Mouse (Mus musculus): Measurements from ENCODE around the gene Epha1. TPM values are rescaled to one million over a fixed set of nuclear protein-coding genes. Genes with fewer than 3 reads are reported as not detected.

The Epha1 gene
- polyA plus RNA-seq (2016; fragmentation: Nextera tagmentation; extraction: Ambion mirVana) = 7.8 and 9.0 TPM in 2 replicates

DNA sequence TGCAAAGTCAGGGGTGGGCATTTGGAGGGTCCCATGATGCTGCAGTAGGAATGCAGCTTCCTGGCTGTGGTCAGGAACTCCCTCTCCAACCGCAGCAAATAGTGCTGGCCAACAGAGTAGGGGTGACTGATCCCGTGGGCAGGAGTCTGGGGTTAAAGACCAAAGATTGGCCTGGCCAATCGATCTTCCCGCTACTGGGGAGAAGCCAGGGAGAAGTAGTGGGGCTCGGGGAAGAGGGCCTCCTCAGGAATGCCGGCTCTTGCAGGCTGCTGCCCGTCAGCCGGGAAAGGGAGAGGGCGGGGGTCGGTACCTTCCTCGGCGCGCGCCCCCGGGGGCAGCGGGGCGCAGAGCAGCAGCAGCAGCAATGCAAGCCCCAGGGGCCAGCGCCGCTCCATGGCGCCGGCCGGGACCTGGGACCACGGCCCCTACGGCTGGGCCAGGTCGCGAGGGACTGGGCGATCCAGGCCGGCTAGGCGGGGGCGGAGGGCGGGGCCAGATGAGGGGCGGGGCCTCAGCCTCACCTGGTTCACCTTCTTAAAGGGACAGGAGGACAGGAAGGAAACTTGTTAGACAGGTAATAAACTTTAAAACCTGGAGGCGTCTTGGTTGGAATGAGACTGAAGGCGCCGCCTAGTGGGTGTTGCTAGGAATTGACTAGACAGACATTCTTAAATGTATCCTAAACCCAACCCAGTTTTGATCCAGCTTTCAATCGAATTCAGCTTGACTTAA lies at the start of gene Epha1:
Gene Epha1 (minus strand): TSS at position 453 of the 732 bp plus-strand sequence.
- Histone ChIP-seq H3K36me3 (no peaks in the 10 kb centered on the region), H3K27me3 (no peaks in the 10 kb centered on the region), H3K4me3 (replicated peaks) (peak within 1 kb of the TSS; percentile 67), H3K27ac (no peak within 1 kb of the TSS), H3K9me3 (no peaks in the 10 kb centered on the region), H3K4me1 (replicated peaks) (peaks cover 22% of the 10 kb centered on the region), H3K4me2 (peak within 1 kb of the TSS; percentile 92), H3K9ac (replicated peaks) (peak within 1 kb of the TSS; percentile 63)
- peak; percentile 74; the same call in 1 of the 2 replicates for ATAC-seq (ENCODE audit: insufficient number of reproducible peaks, insufficient read depth, low FRiP score, low TSS enrichment, low read depth)
- WGBS = under 1% methylated on average over 36 of the region's 36 CpGs

DNA sequence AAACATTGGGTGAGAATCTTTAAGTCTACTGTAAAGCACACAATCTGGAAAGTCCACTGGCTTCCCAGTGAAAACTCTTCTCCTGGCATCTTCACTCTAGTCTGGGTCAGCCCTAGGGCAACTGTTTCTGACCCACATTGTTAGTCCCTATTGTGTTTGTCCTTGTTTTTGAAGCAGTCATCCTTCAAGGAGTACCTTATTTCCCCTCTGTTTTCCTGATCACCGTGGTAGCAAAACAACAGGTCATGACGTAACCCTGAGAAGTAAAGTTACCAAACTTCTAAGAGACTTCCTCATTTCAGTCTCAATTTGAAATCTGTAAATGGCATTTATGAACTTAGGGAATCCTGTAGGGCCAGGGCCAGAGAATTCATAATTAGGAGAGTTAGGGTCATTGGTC lies 48.4 kb upstream of the Epha1 start:
- Histone ChIP-seq H3K27me3 (no peaks in the 10 kb centered on the region), H3K9me3 (no peaks in the 10 kb centered on the region), H3K36me3 (no peaks in the 10 kb centered on the region), H3K4me1 (replicated peaks) (no peaks in the 10 kb centered on the region), H3K27ac (no peak overlapping the region), H3K4me3 (replicated peaks) (no peak overlapping the region), H3K4me2 (no peak overlapping the region), H3K9ac (replicated peaks) (no peak overlapping the region)
- WGBS = 77% methylated on average over 2 of the region's 2 CpGs
- no peak for ATAC-seq (ENCODE audit: insufficient number of reproducible peaks, insufficient read depth, low FRiP score, low TSS enrichment, low read depth)

DNA sequence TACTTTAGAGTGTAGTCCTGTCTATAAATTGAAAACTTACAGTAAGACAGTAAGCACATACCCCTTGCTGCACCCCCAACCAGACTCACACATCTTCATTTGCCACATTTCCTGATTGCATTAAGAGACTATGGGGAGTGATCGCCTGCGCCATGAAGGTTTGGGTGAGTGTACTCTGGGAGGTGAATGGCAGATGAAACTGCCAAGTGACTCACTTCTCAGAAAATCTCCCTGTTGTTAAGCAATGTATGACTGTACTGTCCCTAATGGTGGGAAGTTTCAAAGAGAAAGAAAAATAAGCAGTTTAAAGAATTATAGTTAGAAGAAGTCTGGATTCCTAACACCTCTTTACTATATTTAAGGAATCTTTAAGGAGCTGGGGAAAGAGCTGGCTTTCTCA lies 46.4 kb upstream of the Epha1 start:
- no peaks in the 10 kb centered on the region for H3K9me3 ChIP-seq
- no peak overlapping the region for H3K27ac ChIP-seq
- H3K9ac ChIP-seq (replicated peaks) = no peak overlapping the region
- no peaks in the 10 kb centered on the region for H3K27me3 ChIP-seq
- WGBS = 94% methylated on average over 2 of the region's 2 CpGs
- no peak overlapping the region for H3K4me2 ChIP-seq
- ATAC-seq (ENCODE audit: insufficient number of reproducible peaks, insufficient read depth, low FRiP score, low TSS enrichment, low read depth) = no peak
- H3K36me3 ChIP-seq = no peaks in the 10 kb centered on the region
- no peak overlapping the region for H3K4me3 ChIP-seq (replicated peaks)
- no peaks in the 10 kb centered on the region for H3K4me1 ChIP-seq (replicated peaks)

DNA sequence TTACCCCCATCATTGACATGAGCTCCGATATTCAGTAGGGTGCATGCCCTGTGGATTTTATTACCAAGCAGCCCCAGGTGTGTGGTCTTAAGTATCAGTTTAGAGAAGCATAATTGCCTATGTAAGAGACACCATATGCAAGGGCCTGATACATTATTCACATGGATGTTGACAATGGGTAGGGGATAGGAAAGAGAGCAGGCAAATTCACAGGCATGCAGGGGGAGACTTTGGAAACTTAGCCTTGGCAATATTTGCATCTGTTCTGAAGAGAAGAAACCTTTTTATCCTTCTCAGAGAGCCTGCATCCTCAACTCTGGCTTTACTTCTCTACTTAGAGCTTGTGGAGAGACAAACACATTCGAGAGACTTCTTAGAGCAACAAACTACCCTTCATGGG lies 32.1 kb upstream of the Epha1 start, which contains the start of gene Tas2r135:
Gene Tas2r135 (plus strand): TSS at position 301 of the 400 bp plus-strand sequence.
- Histone ChIP-seq H3K27me3 (no peaks in the 10 kb centered on the region), H3K4me3 (replicated peaks) (no peak within 1 kb of the TSS), H3K4me2 (no peak within 1 kb of the TSS), H3K9ac (replicated peaks) (no peak within 1 kb of the TSS), H3K4me1 (replicated peaks) (no peaks in the 10 kb centered on the region), H3K36me3 (no peaks in the 10 kb centered on the region), H3K27ac (no peak within 1 kb of the TSS), H3K9me3 (no peaks in the 10 kb centered on the region)
- ATAC-seq (ENCODE audit: insufficient number of reproducible peaks, insufficient read depth, low FRiP score, low TSS enrichment, low read depth) = no peak
- 79% methylated on average over 2 of the region's 2 CpGs for WGBS

DNA sequence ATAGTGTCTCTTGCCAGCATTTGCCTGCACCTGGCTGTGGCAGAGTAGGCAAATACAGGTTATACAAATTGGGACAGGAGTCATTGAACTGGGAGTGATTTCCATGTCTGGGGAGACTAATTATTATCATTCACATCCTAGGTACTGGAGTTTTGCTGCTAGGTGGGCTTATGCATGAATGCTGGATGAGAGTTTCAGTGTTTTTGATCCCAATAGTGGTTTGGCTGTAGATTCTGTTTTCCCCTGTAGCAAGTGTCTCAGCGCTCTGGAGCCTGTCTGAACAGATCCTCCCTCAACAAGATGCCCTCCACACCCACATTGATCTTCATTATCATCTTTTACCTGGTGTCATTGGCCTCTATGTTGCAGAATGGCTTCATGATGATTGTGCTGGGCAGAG lies 26.9 kb upstream of the Epha1 start, which contains the start of gene Tas2r143:
Gene Tas2r143 (plus strand): TSS at position 301 of the 400 bp plus-strand sequence.
- H3K36me3 ChIP-seq = no peaks in the 10 kb centered on the region
- ATAC-seq (ENCODE audit: insufficient number of reproducible peaks, insufficient read depth, low FRiP score, low TSS enrichment, low read depth) = no peak
- no peaks in the 10 kb centered on the region for H3K4me1 ChIP-seq (replicated peaks)
- H3K9ac ChIP-seq (replicated peaks) = no peak within 1 kb of the TSS
- no peaks in the 10 kb centered on the region for H3K27me3 ChIP-seq
- whole genome bisulfite sequencing = 74% methylated on average over 1 of the region's 1 CpGs
- no peaks in the 10 kb centered on the region for H3K9me3 ChIP-seq
- H3K27ac ChIP-seq = no peak within 1 kb of the TSS
- H3K4me3 ChIP-seq (replicated peaks) = no peak within 1 kb of the TSS
- no peak within 1 kb of the TSS for H3K4me2 ChIP-seq

DNA sequence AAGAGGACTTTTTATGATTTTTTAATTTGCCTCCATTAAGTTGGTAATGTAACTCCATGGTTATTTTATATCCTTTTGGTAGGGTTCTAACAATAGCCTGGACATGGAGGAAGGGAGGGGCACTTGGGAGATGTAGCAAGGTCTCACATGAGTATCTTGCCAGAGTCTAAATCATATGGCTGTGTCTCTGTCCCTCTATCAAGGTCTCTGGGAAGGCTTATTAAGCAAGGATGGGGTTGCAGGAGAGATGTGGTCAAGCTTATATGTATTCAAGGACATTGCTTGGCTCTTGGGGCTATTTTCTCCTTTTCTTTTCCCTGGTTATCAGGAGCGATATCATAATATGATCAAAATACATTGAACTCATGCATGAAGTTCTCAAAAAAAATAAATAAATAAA lies 25.9 kb upstream of the Epha1 start:
- ATAC-seq (ENCODE audit: insufficient number of reproducible peaks, insufficient read depth, low FRiP score, low TSS enrichment, low read depth) = no peak
- H3K4me1 ChIP-seq (replicated peaks) = no peaks in the 10 kb centered on the region
- 86% methylated on average over 1 of the region's 1 CpGs for WGBS

DNA sequence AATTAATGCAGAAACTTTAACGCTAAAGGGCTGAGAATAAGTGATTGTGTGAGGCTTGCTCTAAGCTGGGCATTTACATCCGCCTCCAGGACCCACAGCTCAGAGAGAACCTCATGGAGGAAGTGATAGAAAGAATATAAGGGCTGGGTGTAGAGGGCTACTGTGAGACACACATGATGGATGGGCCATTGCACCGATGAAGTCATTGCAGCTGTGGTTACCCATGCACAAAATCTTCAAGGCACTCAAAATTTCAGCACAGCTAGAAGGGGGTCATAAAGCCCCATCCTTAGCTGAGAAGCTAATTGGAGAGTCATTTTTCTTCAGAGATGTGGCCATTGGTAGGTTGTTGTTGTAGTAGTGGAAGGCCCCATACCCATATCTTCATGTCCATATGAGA lies 25.2 kb upstream of the Epha1 start:
- Histone ChIP-seq H3K4me2 (no peak overlapping the region), H3K27ac (no peak overlapping the region), H3K9ac (replicated peaks) (no peak overlapping the region), H3K9me3 (no peaks in the 10 kb centered on the region), H3K36me3 (no peaks in the 10 kb centered on the region), H3K4me1 (replicated peaks) (no peaks in the 10 kb centered on the region), H3K27me3 (no peaks in the 10 kb centered on the region), H3K4me3 (replicated peaks) (no peak overlapping the region)
- ATAC-seq (ENCODE audit: insufficient number of reproducible peaks, insufficient read depth, low FRiP score, low TSS enrichment, low read depth) = no peak
- WGBS = 88% methylated on average over 3 of the region's 3 CpGs

More for the DNA sequence above, 25.9 kb upstream of the Epha1 start:
- Histone ChIP-seq H3K27me3 (no peaks in the 10 kb centered on the region), H3K4me3 (replicated peaks) (no peak overlapping the region), H3K9me3 (no peaks in the 10 kb centered on the region), H3K9ac (replicated peaks) (no peak overlapping the region), H3K27ac (no peak overlapping the region), H3K36me3 (no peaks in the 10 kb centered on the region), H3K4me2 (no peak overlapping the region)

DNA sequence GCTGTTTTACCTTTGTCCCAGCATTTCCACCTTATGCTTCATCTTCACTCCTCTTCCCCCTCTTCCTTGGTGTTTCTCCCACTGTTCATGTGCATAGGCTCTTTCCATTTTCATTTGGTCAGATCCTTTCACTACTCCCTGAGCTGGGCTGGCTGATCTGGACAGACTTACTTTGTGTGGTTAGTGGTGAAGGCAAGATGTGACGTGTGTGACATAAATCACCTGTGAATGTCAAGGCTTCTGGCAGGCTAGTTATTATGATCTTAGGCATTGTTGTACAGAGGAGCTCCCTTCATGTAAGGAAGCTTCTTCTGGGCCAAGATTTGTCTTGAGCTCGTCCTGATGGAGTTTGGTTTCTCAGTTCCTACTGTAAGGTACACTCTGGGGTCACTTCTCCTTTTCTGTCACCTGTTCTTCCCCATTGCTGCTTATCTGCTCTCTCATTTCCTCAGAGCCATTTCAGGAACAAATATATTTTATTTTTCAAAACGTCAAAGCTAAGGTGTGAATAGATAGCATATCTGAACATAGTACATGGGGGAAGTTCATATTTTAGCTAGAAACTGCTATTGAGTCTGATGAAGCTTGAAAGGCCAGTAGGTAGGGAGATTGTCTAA lies 24.1 kb upstream of the Epha1 start:
- Histone ChIP-seq H3K27ac (no peak overlapping the region), H3K9me3 (no peaks in the 10 kb centered on the region), H3K36me3 (no peaks in the 10 kb centered on the region), H3K9ac (replicated peaks) (no peak overlapping the region), H3K4me2 (no peak overlapping the region), H3K4me3 (replicated peaks) (no peak overlapping the region), H3K27me3 (no peaks in the 10 kb centered on the region), H3K4me1 (replicated peaks) (no peaks in the 10 kb centered on the region)
- 73% methylated on average over 3 of the region's 3 CpGs for WGBS
- no peak for ATAC-seq (ENCODE audit: insufficient number of reproducible peaks, insufficient read depth, low FRiP score, low TSS enrichment, low read depth)

DNA sequence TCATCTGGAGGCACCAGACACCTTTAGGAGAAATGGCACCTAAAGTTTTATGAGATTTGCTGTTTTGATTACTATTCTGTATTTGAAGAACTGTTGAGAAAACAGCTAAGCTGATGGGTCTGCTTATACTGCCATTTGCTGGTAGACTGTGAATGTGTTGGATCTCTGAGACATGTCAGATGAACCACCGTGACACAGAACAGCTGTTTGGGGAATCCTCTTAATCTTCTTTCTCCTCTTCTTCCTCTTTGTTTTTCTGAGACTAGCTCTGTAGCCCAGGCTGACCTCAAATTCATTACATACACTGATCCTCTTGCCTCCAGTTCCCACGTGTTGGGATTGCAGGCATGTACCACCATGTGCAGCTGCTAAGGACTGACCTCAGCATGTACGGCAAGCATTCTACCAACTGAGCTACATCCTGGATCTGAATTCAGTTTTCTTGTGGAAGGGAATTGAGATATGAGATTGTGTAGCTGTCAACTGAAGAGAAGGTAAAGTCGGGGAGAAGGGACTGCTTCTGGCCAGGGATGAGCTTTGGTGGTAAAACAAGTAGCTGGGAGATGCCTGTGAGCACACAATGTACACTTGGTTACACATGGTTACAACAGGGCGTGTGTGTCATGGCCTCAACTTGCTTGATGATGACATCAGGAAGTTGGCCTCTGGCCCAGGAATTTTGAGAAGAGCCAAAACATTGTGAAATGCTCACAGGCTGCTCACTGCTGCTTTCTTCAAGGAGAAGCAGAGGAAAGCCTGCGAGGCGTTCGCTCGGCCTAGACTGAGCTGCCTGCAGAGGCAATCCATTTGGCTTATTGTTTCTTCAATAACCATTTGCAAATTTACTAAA lies 23.1 kb upstream of the Epha1 start:
- ATAC-seq (ENCODE audit: insufficient number of reproducible peaks, insufficient read depth, low FRiP score, low TSS enrichment, low read depth) = no peak
- no peaks in the 10 kb centered on the region; the same call in 1 of the 2 replicates for H3K4me1 ChIP-seq (replicated peaks)
- H3K36me3 ChIP-seq = no peaks in the 10 kb centered on the region
- no peak overlapping the region for H3K4me3 ChIP-seq (replicated peaks)
- 81% methylated on average over 9 of the region's 9 CpGs for WGBS
- H3K27me3 ChIP-seq = no peaks in the 10 kb centered on the region
- H3K4me2 ChIP-seq = no peak overlapping the region
- no peak overlapping the region for H3K27ac ChIP-seq
- H3K9me3 ChIP-seq = no peaks in the 10 kb centered on the region
- H3K9ac ChIP-seq (replicated peaks) = no peak overlapping the region

DNA sequence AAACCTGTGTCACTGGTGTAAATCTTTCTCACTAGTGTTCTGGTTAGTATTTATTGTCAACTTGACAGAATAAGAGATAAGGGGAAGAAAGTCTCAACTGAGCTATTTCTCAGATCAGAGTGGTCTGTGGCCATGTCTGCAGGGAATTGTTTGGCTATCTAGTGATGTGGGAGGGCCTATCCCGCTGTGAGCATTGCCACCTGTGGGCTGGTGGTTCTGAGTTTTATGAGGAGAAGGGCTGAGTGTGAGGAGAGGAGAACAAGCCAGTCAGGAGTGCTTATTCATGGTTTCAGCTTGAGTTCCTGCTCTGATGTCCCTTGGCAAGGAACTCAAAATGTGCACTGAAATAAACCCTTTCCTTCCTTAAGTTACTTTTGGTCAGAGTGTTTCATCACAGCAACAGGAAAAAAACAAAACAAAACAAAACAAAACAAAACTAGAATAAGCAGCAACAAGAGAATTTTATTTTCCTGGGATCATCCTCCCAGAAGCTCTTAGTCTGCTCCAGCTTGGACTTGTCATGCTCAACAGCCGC lies 18.8 kb upstream of the Epha1 start:
- 16% methylated on average over 2 of the region's 2 CpGs for WGBS
- ATAC-seq (ENCODE audit: insufficient number of reproducible peaks, insufficient read depth, low FRiP score, low TSS enrichment, low read depth) = no peak
- no peak overlapping the region for H3K9ac ChIP-seq (replicated peaks)
- no peak overlapping the region for H3K4me2 ChIP-seq
- no peak overlapping the region for H3K27ac ChIP-seq
- no peaks in the 10 kb centered on the region; the same call in 1 of the 2 replicates for H3K4me1 ChIP-seq (replicated peaks)
- no peak overlapping the region for H3K4me3 ChIP-seq (replicated peaks)
- no peaks in the 10 kb centered on the region for H3K36me3 ChIP-seq
- no peaks in the 10 kb centered on the region for H3K27me3 ChIP-seq
- H3K9me3 ChIP-seq = no peaks in the 10 kb centered on the region

DNA sequence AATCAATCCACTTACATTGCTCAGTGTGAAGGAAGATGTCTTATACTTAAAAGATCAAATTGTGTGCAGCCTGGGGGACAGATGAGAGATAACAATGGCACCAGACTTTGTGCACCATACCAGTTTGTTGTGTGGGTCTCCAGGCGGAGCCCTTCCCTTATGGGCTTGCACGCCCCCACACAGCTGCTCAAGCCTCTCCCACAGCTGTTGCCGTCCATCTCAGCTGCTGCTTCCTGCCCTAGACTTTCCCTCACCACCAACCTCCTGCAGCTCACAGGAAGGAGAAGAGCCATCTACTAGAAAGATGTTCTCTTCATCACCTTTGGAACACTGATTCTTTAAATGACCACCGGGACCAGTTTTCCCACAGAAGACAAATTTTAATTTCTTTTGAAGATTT lies 12.6 kb upstream of the Epha1 start:
- no peak overlapping the region for H3K4me2 ChIP-seq
- H3K4me3 ChIP-seq (replicated peaks) = no peak overlapping the region
- 59% methylated on average over 4 of the region's 4 CpGs for WGBS
- no peak overlapping the region for H3K27ac ChIP-seq
- H3K27me3 ChIP-seq = no peaks in the 10 kb centered on the region
- peaks cover 10% of the 10 kb centered on the region; the same call in 1 of the 2 replicates for H3K4me1 ChIP-seq (replicated peaks)
- no peak for ATAC-seq (ENCODE audit: insufficient number of reproducible peaks, insufficient read depth, low FRiP score, low TSS enrichment, low read depth)
- no peaks in the 10 kb centered on the region for H3K36me3 ChIP-seq
- no peak overlapping the region for H3K9ac ChIP-seq (replicated peaks)
- H3K9me3 ChIP-seq = no peaks in the 10 kb centered on the region
